Mouse (Mus musculus) kidney, adult 2 months (tissue): ENCODE results near the gene Baz1a. TPM values are rescaled to one million over a fixed set of nuclear protein-coding genes. Genes with fewer than 3 reads are reported as not detected.

ENCODE experiments used
- DNase-seq: peaks from one replicate; pipeline ENCODE4 v3.0.0; 2021
- H3K27ac ChIP-seq: fragments of 200-500 bp; 2 replicates; pipeline ENCODE4 v1.5.1; 2012; ENCODE audit warnings: low read depth, low read length, control low read depth, inconsistent platforms; ENCODE audit not compliant: insufficient read depth
- H3K27me3 ChIP-seq: fragments of 200-500 bp; replicated peaks from 2 replicates; pipeline ENCODE4 v1.6.1; 2012; ENCODE audit warnings: mild to moderate bottlenecking, moderate library complexity, low read length, inconsistent platforms; ENCODE audit not compliant: control insufficient read depth, insufficient read depth
- H3K36me3 ChIP-seq: fragments of 200-500 bp; 2 replicates; pipeline ENCODE4 v1.6.1; 2012; ENCODE audit warnings: mild to moderate bottlenecking, moderate library complexity, low read length, inconsistent platforms; ENCODE audit not compliant: control insufficient read depth, insufficient read depth
- H3K4me1 ChIP-seq: fragments of 200-500 bp; 2 replicates; pipeline ENCODE4 v1.6.1; 2011; ENCODE audit warnings: low read length; ENCODE audit not compliant: control insufficient read depth, insufficient read depth
- H3K4me3 ChIP-seq: fragments of 200-500 bp; 2 replicates; pipeline ENCODE4 v1.5.1; 2011; ENCODE audit warnings: mild to moderate bottlenecking, low read depth, low read length, control low read depth; ENCODE audit not compliant: insufficient read depth
- CTCF ChIP-seq: fragments of 200-500 bp; conservative IDR thresholded peaks from 2 replicates; pipeline ENCODE4 v1.5.1; 2011; ENCODE audit warnings: low read depth, mild to moderate bottlenecking, control low read depth, low read length, moderate library complexity, mixed read lengths; ENCODE audit not compliant: insufficient read depth, insufficient read length
- POLR2A ChIP-seq: fragments of 200-500 bp; IDR thresholded peaks from one replicate; pipeline ENCODE4 v1.6.1; 2011; ENCODE audit warnings: low read depth, low read length, control low read depth
- WGBS: fragments of 180-500 bp; shearing (Covaris S2); methylation state at CpG from one replicate; pipeline ENCODE4 v1.1.7; 2018; 5-methylcytosine and 5-hydroxymethylcytosine counted together
- polyA plus RNA-seq: library from polyadenylated mRNA; depleted of rRNA; stranded (reverse); fragments of >200 nt; gene quantifications from 2 replicates; pipeline ENCODE4 v1.2.3, GENCODE M21; 2012

Gene Baz1a
- polyA plus RNA-seq, 1 experiment, result 3.8 TPM

DNA sequence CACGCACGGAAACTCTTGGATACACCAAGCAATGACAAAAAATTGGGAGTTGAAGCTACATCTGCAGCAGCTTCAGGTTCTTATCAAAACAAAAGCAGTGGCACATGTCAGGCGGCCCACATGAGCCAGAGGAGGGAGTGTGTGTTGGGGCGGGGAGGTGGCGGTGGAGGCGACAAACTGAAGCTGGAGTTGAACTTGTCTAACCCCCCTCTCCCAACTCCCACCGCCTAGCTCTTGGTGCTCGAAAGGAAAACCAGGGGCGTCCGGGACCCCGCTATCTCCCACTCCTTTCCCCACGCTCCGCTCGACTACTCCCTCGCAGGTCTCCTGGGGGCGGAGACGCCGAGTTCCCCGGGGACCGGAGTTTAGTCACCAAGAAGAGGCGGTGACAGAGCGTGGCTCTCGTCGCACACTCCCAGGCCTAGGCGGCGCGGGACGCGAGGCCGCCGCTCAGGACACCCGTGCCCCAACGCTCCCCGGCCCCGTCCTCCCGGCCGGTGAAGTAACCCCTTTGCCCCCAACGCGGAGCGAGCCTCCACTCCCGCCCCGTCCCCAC is 29.4 kb downstream of the Baz1a start:
- WGBS, result 1% methylated on average over 39 of the region's 42 CpGs
- Histone ChIP-seq H3K4me3 (peak overlapping the region; percentile 86), H3K4me1 (peaks cover 3% of the 10 kb centered on the region; the same call in 1 of the 2 replicates), H3K27me3 (no peaks in the 10 kb centered on the region), H3K27ac (peak overlapping the region; percentile 48; the same call in 1 of the 2 replicates), H3K36me3 (no peaks in the 10 kb centered on the region)
- TF ChIP-seq POLR2A (no peak), CTCF (no peak)
- peak; percentile 74 for DNase-seq

DNA sequence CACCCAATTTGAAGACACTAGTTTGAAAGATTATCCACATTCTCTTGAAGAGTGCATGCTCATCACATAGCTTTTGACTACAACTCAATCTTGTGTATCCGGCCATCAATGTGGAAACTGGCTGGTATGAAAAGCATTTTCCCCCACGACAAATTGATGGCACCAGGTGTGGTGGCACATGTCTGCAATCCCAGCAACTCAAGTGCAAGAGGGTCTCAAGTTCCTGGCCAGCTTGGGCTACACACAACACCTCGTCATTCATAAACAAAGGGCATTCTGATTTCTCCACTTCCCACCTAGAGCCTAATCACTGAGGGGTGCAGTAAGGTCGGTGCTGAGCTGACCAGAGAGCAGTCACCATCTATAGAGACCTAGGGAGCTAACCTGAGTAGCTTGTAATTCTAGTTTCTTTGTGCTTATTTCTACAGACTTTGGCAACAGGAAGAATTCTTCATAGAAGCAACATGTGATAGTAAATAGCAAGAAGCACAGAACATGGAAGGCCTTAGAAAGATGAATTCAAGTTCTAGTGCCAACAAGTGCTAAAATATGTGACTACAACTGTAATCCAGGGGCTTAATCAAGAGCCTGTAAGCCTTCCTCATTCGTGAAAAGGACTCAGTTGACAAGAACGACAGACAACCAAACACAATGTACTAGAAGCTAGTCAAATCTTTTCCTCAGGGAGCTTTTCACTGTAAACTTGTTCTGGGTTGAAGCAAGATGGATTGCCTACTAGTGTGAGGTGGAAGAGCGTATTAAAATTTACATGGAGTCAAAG is 31.0 kb downstream of the Baz1a start:
- Histone ChIP-seq H3K4me3 (no peak overlapping the region), H3K4me1 (peaks cover 3% of the 10 kb centered on the region; the same call in 1 of the 2 replicates), H3K36me3 (no peaks in the 10 kb centered on the region), H3K27me3 (no peaks in the 10 kb centered on the region), H3K27ac (no peak overlapping the region)
- 82% methylated on average over 7 of the region's 7 CpGs for whole genome bisulfite sequencing
- TF ChIP-seq CTCF, result no peak
- TF ChIP-seq POLR2A, result no peak
- no peak for DNase-seq

DNA sequence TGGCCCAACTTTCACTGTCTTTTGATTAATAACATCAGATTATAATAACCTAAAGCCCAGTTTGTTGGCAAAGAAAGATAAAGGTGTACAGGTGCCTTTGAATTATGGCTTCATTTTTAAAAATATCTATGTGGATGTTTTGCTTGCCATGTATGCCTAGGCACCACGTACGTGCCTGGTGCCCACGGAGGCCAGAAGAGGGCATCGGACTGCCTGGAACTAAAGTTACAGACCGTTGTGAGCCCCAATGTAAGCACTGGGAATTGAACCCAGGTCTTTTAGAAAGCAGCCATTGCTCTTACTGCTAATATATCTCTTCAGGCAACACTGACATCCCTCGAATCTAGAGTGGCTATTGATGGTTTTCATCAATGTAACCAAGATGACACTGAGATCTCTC is 32.2 kb downstream of the Baz1a start:
- H3K27me3 ChIP-seq, result no peaks in the 10 kb centered on the region
- no peaks in the 10 kb centered on the region for H3K36me3 ChIP-seq
- H3K27ac ChIP-seq, result no peak overlapping the region
- WGBS, result 90% methylated on average over 6 of the region's 6 CpGs
- H3K4me1 ChIP-seq, result peaks cover 3% of the 10 kb centered on the region; the same call in 1 of the 2 replicates
- no peak overlapping the region for H3K4me3 ChIP-seq
- no peak for TF ChIP-seq POLR2A
- no peak; the same call in 1 of the 2 replicates for TF ChIP-seq CTCF
- no peak for DNase-seq

DNA sequence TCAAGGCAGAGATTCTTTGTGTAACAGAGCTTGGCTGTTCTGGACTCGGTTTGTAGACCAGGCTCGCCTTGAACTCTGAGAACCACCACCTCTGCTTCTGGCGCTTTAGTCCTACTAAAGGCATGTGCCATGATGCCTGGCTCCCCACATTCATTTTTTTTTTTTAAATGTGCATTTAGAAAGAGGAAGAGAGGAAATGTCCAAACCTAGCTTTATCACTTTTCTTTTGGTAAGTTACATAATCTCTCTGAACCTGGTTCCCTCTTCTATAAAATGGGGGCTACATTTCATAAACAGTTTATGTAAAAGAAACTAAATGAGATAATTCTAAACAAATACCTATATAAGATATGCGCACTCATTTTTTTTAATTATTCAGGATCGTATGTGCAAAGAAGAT is 33.2 kb downstream of the Baz1a start:
- TF ChIP-seq CTCF, result no peak
- no peak for TF ChIP-seq POLR2A
- WGBS, result 91% methylated on average over 5 of the region's 5 CpGs
- no peaks in the 10 kb centered on the region for H3K36me3 ChIP-seq
- H3K4me3 ChIP-seq, result no peak overlapping the region
- H3K27me3 ChIP-seq, result no peaks in the 10 kb centered on the region
- H3K4me1 ChIP-seq, result peaks cover 3% of the 10 kb centered on the region; the same call in 1 of the 2 replicates
- DNase-seq, result no peak
- H3K27ac ChIP-seq, result no peak overlapping the region

DNA sequence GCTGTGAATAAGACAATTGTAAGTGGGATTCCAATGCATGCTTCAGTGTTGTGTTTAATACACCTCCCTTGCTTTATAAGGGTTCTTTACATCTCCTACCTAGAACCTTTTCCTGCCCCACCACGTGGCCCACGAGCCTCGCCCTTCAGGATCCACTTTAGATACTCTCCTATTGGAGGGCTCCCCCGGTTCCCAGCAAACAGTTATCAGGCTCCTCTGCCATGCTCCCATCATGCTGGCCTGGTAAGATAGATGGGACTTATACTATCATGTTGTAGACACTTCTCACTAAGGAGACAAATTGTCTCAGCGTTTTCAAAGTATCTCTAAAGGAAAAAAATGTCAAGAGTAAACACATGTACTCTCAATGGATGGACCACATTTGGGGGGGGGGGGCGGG is 33.6 kb downstream of the Baz1a start:
- no peak for TF ChIP-seq CTCF
- TF ChIP-seq POLR2A, result no peak
- Histone ChIP-seq H3K4me3 (no peak overlapping the region), H3K27ac (no peak overlapping the region), H3K27me3 (no peaks in the 10 kb centered on the region), H3K4me1 (peaks cover 3% of the 10 kb centered on the region; the same call in 1 of the 2 replicates), H3K36me3 (no peaks in the 10 kb centered on the region)
- DNase-seq, result no peak
- WGBS, result 86% methylated on average over 6 of the region's 6 CpGs

GRCm38 (mm10) chr12:54969033-54969432 is 45.1 kb downstream of the Baz1a start:
- no peak for DNase-seq
- no peaks in the 10 kb centered on the region for H3K4me1 ChIP-seq
- no peaks in the 10 kb centered on the region for H3K27me3 ChIP-seq
- no peak overlapping the region for H3K27ac ChIP-seq
- H3K36me3 ChIP-seq, result peaks cover 1% of the 10 kb centered on the region; the same call in 1 of the 2 replicates
- TF ChIP-seq CTCF (no peak), POLR2A (no peak)
- WGBS, result 58% methylated on average over 3 of the region's 3 CpGs
- H3K4me3 ChIP-seq, result no peak overlapping the region

DNA sequence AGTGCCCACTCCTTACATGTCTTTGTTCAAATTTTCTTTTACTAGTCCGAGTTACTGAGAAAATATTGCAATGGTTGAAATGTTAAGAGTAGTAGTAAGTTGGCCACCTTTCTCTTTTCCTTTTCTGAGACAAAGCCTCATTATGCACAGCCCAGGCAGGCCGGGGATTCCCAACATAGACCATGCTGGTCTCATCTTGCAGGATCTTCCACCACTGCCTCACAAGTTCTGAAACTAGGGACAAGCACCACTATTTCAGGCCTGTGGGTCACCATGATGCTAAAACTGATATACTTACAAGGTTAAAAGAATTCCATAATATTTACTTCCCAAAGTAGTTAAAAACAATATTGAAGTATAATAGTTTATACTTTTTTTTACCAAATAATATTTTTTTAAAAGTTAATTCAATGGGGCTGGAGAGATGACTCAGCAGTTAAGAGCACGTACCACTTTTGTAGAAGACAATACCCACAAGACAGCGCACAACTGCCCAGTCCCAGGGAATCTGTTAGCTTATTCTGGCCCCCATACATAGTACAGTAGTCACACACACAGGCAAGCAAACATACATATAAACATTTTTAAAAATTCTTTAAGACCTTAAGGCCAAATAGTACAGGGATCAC is 48.5 kb downstream of the Baz1a start:
- H3K36me3 ChIP-seq, result no peaks in the 10 kb centered on the region; the same call in 1 of the 2 replicates
- H3K4me1 ChIP-seq, result no peaks in the 10 kb centered on the region
- H3K4me3 ChIP-seq, result no peak overlapping the region
- TF ChIP-seq CTCF (no peak), POLR2A (no peak)
- no peak overlapping the region for H3K27ac ChIP-seq
- H3K27me3 ChIP-seq, result no peaks in the 10 kb centered on the region
- no peak for DNase-seq
- WGBS, result 98% methylated on average over 4 of the region's 4 CpGs
